Mouse (Mus musculus): Measurements from ENCODE around the gene Lats2.
A peak's percentile ranks its signal among the peaks of the same experiment; 100 is the strongest.
"Not testable (repeated sequence)": the region's sequence is repeated elsewhere in the genome, so short reads cannot be mapped to it uniquely, and the experiment has no call there.

The Lats2 gene

DNA sequence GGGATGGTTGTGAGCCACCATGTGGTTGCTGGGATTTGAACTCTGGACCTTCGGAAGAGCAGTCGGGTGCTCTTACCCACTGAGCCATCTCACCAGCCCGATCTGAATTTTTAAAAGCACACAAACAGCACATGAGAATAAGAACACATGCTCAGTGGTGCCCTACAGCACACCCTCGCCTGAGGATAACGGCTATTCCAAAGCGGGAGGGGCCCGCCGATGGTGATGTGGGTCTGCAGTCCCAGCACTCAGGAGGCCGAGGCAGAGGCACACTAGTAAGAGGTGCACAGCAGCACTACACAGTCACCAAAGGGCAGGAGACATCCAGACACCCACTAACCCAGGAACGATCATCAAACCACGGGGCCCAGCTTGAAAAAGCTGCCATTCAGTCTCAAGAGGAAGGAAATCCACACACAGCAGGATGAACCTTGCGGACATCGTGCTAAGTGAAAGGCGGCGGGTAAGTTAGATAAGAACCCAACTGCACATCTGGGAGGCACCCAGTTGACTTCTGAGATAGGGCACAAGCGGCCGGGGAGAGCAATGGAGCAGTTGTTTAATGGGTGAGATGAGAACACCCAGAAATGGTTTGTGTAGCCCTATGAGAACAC, 65.6 kb downstream of the Lats2 start:
- DNase-seq = no peak

GRCm38 (mm10) chr14:57691316-57691715, 66.9 kb downstream of the Lats2 start:
- DNase-seq = no peak

GRCm38 (mm10) chr14:57690681-57691080, 67.5 kb downstream of the Lats2 start:
- DNase-seq = no peak

DNA sequence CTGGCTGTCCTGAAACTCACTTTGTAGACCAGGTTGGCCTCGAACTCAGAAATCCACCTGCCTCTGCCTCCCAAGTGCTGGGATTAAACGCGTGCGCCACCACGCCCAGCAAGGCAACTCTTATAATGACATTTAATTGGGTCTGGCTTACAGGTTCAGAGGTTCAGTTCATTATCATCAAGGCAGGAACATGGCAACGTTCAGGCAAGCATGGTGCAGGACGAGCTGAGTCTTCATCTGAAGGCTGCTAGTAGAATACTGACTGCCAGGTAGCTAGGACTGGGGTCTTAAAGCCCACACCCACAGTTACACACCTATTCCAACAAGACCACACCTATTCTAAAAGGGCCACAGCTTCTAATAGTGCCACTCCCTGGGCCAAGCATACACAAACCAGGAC, 70.1 kb downstream of the Lats2 start:
- DNase-seq = not testable (repeated sequence)

GRCm38 (mm10) chr14:57687441-57687840, 70.7 kb downstream of the Lats2 start:
- DNase-seq = no peak

DNA sequence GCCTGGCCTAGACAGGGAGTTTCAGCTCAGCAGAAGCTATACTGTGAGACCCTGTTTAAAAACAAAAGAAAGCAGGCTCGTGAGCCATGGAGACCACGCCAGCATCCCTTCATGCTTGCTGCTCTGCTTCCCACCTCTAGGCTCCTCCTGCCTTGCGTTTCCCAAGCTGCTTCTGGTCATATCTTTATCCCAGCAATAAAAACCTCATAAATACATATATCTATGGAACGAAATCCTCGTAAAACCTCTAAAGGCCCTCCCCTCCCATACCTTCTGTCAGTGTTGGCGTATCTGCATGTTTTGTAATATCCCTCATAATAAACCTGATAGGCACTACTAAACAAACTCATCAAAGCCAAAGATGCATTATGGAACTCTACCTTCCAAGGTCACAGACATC, 71.5 kb downstream of the Lats2 start:
- DNase-seq = no peak

DNA sequence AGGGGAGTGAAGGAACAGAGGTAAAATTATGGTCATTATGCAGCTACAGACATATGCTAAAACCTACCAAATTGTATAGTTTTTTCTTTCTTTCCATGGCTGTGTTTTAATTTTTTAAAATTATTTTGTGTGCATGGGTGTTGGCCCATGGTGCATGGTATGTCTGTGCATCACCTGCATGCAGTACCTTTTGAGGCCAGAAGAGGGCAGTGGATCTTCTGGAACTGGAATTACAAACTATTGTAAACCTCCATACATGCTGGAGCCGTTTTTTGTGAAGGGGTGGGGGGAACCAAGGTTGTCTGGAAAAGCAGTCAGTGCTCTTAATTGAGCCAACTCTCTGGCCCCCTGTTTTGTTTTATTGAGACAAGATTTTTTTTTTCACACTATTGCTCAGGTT, 73.6 kb downstream of the Lats2 start:
- DNase-seq = peak; percentile 77

DNA sequence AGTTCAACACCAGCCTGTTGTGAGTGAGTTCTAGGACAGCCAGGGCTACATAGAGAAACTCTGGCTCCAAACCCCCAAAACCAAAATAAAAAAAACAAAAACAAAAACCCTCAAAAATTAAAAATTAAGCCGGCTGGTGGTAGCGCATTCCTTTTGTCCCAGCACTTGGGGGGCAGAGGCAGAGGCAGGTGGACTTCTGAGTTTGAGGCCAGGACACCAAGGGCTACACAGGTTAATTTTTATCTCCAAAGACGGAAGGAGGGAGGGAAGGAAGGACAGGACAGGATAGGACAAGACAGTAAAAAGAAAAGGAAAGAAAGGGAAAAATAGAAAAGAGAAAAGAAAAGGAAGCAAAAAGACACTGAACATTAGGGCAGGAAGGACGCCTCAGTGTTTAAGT, 75.4 kb downstream of the Lats2 start:
- DNase-seq = no peak

DNA sequence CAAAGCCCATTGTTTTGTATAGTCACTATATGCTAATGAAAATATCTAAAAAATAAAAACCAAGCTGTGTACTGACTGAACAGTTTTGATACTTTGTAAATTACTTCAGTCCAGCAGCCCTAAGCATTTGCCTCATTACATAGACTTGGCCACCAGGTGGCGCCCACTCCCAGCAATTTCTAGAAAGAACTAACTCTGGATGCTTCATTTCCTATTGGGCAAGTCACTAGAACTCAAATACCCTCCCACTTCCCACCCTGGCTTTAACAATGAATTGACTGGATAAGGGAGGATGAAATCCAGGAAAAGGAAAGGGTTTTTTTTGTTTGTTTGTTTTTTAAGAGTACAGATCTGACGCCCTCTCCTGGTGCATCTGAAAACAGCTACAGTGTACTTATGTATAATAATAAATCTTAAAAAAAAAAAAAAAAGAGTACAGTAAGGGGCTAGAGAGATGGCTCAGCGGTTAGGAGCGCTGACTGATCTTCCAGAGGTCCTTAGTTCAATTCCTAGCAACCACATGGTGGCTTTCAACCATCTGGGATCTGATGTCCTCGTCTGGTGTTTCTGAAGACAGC, 78.1 kb downstream of the Lats2 start:
- DNase-seq = peak; percentile 85

DNA sequence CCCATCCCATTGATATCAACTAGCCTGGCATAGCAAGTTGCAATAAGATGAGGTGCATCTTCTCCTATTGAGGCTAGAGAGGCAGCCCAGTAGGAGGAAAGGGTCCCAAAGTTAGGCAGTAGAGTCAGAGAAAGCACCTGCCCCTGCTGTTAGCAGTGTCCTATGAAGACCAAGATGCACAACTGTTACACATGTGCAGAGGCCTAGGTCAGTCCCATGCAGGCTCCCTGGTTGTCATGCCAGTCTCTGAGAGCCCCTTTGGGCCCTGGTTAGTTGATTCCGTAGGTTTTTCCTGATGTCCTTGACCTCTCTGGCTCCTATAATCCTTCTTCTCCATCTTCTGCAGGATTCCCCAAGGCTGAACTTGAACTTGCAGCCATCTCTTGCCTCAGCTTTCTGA, 78.7 kb downstream of the Lats2 start:
- no peak for DNase-seq

DNA sequence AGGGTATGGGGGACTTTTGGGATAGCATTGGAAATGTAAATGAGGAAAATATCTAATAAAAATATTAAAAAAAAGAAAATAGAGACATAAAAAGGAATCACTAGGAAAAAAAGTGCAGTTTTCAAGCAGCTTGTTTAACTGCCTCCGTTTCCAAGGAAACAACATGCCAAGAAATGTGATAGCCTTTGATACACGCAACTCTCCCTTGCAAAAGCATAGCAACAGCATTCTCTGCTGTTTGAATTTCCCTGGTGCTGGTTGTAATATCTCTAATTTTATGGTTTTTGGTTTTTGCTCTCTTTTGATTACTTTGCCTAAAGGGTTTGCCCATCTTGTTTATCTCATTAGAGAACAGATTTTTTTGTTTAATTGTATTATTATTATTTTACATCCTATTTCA, 82.7 kb downstream of the Lats2 start:
- no peak for DNase-seq

DNA sequence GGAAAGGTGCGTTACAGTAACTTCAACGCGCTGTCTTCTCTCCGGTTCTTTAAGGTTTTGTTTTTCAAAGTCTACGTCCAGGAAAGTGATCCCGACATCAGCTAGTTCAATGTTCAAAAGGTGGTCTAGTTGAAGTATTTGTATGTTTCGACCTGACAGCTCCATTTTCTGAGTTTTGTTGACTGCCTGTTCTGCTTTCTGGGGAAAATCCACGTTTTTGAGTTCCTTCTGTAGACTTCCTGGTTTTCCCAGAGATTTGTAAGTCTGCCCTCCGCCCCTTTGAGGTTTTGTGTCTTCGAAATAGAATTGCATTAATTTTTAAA, 92.6 kb downstream of the Lats2 start:
- no peak for DNase-seq

- peak; percentile 89 for DNase-seq
These were observed 93.2 kb downstream of the Lats2 start, which contains the start of gene Xpo4 for GRCm38 (mm10) chr14:57664822-57665627. Xpo4 (minus strand) TSS chr14:57665430.

DNA sequence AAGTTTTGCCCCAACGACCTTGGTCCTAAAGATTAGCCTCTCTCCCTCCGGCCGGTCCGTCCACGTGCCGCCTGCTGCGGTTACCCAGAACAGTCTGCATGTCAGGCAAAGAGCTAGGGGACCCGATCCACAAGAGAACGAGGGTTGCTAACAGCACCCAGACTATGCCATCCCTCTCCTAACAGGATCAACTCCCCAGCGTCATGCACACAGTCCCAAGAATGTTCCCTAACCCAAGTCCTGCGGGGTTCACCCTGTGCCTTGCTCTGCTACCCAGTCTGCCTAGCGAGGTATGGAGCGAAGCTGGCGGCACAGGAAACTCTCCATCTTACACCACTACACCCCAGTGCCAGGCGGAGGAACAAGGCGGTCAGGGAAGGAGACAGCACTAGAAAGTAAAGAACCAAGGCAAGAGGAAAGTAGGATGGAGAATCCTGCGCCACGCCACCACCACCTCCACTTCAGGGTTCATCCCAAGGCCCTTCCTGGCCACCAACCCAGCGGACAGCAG, 93.8 kb downstream of the Lats2 start:
- no peak for DNase-seq

GRCm38 (mm10) chr14:57663630-57664029, 94.6 kb downstream of the Lats2 start:
- no peak for DNase-seq

DNA sequence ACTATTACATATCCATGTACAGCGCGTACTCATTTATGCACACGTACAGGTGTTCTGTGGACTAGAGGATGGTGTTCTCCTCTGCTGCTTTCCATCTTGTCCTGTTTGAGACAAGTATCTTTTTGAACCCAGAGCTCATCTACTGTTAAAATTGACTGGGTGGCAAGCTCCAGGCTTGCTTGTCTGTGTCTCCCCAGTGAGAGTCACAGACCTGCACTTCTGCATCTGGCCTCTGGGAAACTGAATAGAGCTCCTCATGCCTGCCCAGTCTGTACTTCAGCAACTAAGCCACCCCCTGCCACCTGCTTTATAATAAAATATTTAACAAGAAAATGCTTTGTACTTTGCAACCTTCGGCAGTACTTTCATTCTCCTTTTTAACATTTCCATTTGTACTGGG, 99.9 kb downstream of the Lats2 start:
- no peak for DNase-seq

DNA sequence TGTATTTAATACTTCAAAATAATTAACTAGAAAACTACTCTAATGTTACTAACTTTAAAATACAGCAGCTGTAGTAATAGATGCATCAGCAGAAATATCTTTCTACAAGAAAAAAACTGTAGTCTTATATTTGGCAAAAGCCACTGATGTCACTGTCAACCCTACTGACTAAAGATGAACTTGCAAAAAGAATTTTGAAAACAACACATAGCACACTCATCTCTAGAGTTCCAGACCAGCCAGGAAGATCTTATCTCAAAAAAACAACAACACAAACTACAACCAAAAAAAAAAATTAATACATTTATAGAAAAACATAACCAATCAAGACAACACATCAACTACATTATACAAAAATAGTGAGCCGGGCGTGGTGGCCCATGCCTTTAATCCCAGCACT, 100.7 kb downstream of the Lats2 start:
- no peak for DNase-seq

GRCm38 (mm10) chr14:57656519-57656918, 101.7 kb downstream of the Lats2 start:
- not testable (repeated sequence) for DNase-seq

DNA sequence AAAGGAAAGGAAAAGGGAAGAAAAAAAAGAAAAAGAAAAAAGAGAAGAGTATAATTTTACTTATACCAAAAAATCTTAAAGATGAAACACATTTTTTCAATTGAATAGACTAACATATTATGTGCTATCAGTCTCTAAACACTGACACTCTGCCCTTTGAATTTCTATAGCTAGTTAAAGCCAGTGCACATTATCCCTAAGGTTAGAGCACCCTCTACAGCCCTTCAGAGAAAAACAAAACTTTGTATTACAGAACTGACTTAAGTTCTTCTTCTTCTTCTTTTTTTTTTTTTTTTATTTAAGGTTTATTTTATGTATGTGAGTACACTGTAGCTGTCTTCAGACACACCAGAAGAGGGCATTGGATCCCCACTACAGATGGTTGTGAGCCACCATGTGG, 108.7 kb downstream of the Lats2 start:
- no peak for DNase-seq

GRCm38 (mm10) chr14:57646155-57646554, 112.0 kb downstream of the Lats2 start:
- no peak for DNase-seq
